Mouse (Mus musculus) embryonic facial prominence, embryonic 14.5 days (tissue): ENCODE data around the gene Tmem178b. TPM values are rescaled to one million over a fixed set of nuclear protein-coding genes. Genes with fewer than 3 reads are reported as not detected.
A peak's percentile ranks its signal among the peaks of the same experiment; 100 is the strongest.

ENCODE experiments used
- ATAC-seq: fragments of 200-750 bp; cut with Nextera tagmentation; 2 replicates; pipeline ENCODE4 v1.8.0; 2017; ENCODE audit warnings: low read depth, moderate number of reproducible peaks, moderate TSS enrichment
- DNase-seq: peaks from one replicate; pipeline ENCODE4 v3.0.0-alpha.2; 2015; ENCODE audit warnings: low spot score
- H3K27ac ChIP-seq: fragments of 300-500 bp; sonication (generic); replicated peaks from 2 replicates; pipeline ENCODE4 v1.5.1; 2014; ENCODE audit warnings: low read depth, mild to moderate bottlenecking, low read length, moderate library complexity
- H3K27me3 ChIP-seq: fragments of 300-500 bp; sonication (generic); replicated peaks from 2 replicates; pipeline ENCODE4 v1.6.1; 2014; ENCODE audit warnings: low read length; ENCODE audit not compliant: control insufficient read depth, insufficient read depth
- H3K36me3 ChIP-seq: fragments of 300-500 bp; sonication (generic); 2 replicates; pipeline ENCODE4 v1.6.1; 2014; ENCODE audit warnings: low read length, mixed read lengths; ENCODE audit not compliant: control insufficient read depth, insufficient read depth
- H3K4me1 ChIP-seq: fragments of 300-500 bp; sonication (generic); 2 replicates; pipeline ENCODE4 v1.6.1; 2014; ENCODE audit warnings: antibody characterized with exemption, low read length; ENCODE audit not compliant: control insufficient read depth, insufficient read depth
- H3K4me2 ChIP-seq: fragments of 300-500 bp; sonication (generic); 2 replicates; pipeline ENCODE4 v1.6.1; 2014; ENCODE audit warnings: low read depth, mild to moderate bottlenecking, low read length, moderate library complexity, mixed read lengths
- H3K4me3 ChIP-seq: fragments of 300-500 bp; sonication (generic); 2 replicates; pipeline ENCODE4 v1.5.1; 2014; ENCODE audit warnings: low read depth, mild to moderate bottlenecking, low read length
- H3K9ac ChIP-seq: fragments of 300-500 bp; sonication (generic); 2 replicates; pipeline ENCODE4 v1.6.1; 2014; ENCODE audit warnings: low read depth, mild to moderate bottlenecking, low read length, moderate library complexity, mixed read lengths
- H3K9me3 ChIP-seq: fragments of 300-500 bp; sonication (generic); 2 replicates; pipeline ENCODE4 v1.6.1; 2016; ENCODE audit warnings: low read length; ENCODE audit not compliant: control insufficient read depth
- whole genome bisulfite sequencing: fragments of 180-500 bp; shearing (Covaris S2); extraction: QIAGEN DNeasy Blood & Tissue Kit; methylation state at CpG from one replicate; pipeline ENCODE4 v1.1.7; 2014; 5-methylcytosine and 5-hydroxymethylcytosine counted together
- polyA plus RNA-seq: library from polyadenylated mRNA; unstranded; fragments of >200 nt; fragmentation: Nextera tagmentation; extraction: Ambion mirVana; gene quantifications from 2 replicates; pipeline ENCODE4 v1.2.1, GENCODE M21; 2014

Gene Tmem178b
- polyA plus RNA-seq, 1 experiment from 2014 or later = 2.6 TPM

DNA sequence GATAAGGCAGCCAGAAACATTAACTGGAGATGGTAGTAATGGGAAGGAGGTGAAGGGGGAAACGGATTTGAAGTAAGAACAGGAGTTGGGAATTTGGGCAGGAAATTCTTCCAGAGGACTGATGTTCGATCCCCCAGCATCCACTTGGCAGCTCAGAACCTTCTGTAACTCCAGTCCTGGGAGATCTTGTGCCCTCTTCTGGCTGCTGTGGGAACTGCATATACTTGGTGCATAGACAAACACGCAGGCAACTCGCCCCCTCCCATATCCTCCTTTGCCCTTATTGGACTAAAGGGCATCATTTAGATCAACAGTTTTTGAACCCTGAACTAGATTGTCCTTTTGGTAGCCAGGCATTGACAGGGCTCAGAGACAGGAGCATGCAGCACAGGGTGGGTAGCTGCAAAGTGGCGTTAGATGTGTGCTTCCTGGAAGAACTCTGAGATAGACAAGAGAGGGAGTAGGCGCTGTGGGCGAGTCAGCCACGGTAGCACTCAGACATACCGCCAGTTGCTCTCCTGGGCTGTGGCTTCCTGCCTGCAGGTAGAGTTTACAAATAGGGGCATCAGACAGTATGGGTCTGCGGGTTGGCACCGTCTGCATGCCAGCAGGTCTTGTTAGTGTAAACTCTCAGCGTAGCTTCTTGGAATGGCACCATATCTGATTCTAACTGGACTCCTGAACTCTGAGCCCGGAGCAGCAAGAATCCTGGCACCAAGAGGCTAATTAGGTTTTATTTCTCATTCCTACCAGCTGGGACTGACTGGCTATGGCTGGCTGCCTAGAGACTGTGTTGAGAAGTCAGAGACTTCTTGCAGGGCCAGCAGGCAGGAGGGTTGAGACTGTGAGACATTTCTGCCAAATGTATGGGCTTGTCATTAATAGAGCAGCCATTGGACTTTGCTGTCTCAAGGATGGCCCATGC is 364.0 kb downstream of the Tmem178b start:
- Histone ChIP-seq H3K27ac (no peak overlapping the region), H3K9me3 (no peaks in the 10 kb centered on the region), H3K4me2 (no peak overlapping the region), H3K27me3 (no peaks in the 10 kb centered on the region), H3K36me3 (no peaks in the 10 kb centered on the region), H3K9ac (no peak overlapping the region), H3K4me3 (no peak overlapping the region), H3K4me1 (no peaks in the 10 kb centered on the region)
- DNase-seq = no peak
- ATAC-seq = no peak
- WGBS = 64% methylated on average over 13 of the region's 13 CpGs

DNA sequence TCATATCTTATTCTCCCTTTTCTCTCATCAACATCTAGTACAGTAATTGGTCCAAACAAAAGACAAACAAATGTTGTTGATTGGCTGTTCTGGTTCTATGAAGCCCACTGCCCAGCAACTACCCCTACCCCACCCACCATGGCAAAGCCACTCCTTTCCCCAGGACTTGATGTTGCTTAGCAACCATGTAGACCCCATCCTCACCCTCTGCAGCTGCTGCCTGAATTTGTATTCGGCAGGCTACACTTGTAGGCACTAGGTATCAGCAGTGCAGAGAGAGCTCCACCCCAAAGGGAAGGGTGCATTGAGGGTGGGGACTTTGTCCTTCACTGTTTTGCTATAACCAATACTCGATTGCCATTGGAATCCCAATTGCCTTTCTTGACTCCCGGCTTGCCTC is 365.8 kb downstream of the Tmem178b start:
- H3K9ac ChIP-seq = no peak overlapping the region
- H3K36me3 ChIP-seq = no peaks in the 10 kb centered on the region
- no peaks in the 10 kb centered on the region for H3K9me3 ChIP-seq
- no peak for ATAC-seq
- no peak overlapping the region for H3K27ac ChIP-seq
- H3K4me2 ChIP-seq = no peak overlapping the region
- H3K4me1 ChIP-seq = no peaks in the 10 kb centered on the region
- H3K4me3 ChIP-seq = no peak overlapping the region
- no peaks in the 10 kb centered on the region for H3K27me3 ChIP-seq
- 64% methylated on average over 3 of the region's 3 CpGs for WGBS
- no peak for DNase-seq

DNA sequence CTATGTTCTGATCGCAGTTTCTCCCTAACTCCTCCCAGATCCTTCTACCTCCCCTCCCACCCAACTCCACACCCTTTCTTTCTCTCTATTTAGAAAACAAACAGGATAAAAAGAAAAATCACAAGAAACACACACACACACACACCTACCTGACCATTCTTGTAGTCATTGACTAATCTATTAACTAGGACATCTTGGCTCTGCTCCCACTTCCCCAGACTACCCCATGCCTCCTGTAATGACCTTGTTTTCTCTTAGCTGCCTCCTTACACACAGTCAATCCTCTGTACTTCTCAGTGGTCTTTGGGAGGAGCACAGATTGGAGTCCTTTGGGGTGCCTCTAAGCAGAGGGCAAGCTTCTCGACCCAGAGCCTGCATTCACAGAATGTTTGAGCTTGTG is 367.6 kb downstream of the Tmem178b start:
- ATAC-seq = no peak
- 67% methylated on average over 2 of the region's 2 CpGs for WGBS

DNA sequence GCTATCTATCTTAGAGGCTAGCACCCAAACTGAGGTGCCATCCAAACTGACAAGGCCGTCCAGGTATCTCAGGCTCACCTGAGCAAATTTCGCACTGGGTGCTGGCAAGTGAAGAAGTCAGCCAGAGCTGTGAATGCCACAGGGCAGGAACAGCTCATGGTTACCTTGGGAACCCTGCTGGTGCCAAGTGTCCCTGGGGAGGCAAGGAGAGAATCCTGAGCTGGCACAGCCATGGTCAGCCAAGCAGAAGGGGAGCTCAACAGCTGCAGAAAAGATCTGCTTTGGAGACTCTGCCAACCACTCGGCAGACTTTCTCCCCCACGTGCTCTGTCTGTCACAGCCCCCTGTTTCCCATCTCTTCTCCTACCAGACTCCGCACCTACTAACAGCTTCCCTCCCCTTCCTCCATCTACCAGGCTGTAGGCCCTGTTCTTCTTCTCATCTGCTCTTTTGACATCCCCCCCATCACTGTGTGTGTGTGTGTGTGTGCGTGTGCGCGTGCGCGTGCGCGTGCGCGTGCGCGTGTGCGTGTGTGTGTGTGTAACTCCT is 374.4 kb downstream of the Tmem178b start:
- H3K4me1 ChIP-seq = no peaks in the 10 kb centered on the region
- no peaks in the 10 kb centered on the region for H3K27me3 ChIP-seq
- DNase-seq = no peak
- H3K4me2 ChIP-seq = no peak overlapping the region
- no peak overlapping the region for H3K9ac ChIP-seq
- WGBS = 91% methylated on average over 16 of the region's 17 CpGs
- no peak overlapping the region for H3K4me3 ChIP-seq
- H3K9me3 ChIP-seq = no peaks in the 10 kb centered on the region
- no peaks in the 10 kb centered on the region for H3K36me3 ChIP-seq
- H3K27ac ChIP-seq = no peak overlapping the region
- no peak for ATAC-seq

More for the DNA sequence above, 367.6 kb downstream of the Tmem178b start:
- Histone ChIP-seq H3K9me3 (no peaks in the 10 kb centered on the region), H3K27ac (no peak overlapping the region), H3K36me3 (no peaks in the 10 kb centered on the region), H3K9ac (no peak overlapping the region), H3K4me3 (no peak overlapping the region), H3K27me3 (no peaks in the 10 kb centered on the region), H3K4me2 (no peak overlapping the region), H3K4me1 (no peaks in the 10 kb centered on the region)
- no peak for DNase-seq

DNA sequence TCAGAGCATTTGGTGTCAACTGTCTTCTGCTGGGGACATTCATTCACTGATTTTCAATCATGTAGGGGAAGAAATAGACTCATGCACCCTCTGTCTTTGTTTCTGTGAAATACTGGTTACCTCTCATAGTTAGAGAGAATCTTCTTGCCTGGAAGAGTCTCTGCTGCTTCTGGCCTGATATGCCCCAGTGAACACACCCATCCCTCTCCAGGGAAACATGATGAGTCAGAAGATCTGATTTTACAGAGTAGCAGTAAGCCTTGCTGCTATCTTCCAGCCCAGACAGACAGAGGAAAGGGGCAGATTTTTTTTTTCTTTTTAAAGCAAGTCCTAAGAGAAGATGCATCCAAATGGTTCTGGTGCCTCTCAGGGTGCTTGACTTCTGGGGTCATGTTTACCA is 376.9 kb downstream of the Tmem178b start:
- DNase-seq = no peak

DNA sequence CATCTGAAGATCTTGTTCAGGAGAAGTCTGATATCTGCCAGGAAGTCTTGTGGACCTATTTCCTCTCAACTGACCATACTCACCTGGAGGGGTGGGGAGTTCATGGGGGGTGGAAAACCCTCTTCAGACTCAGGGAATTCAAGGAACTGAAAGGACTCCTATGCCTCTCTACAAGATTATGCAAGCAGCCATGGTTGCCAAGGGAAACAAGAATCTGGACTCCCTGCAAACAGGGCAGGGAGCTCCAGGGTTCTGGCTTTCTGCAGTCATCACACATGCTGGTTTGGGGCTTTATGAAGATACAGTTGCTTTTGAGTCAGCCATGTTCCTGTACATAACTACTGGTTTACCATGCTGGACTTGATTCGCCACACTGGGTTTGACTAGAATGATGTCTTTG is 390.6 kb downstream of the Tmem178b start:
- Histone ChIP-seq H3K9me3 (no peaks in the 10 kb centered on the region), H3K27ac (no peak overlapping the region), H3K4me3 (no peak overlapping the region), H3K27me3 (no peaks in the 10 kb centered on the region), H3K36me3 (no peaks in the 10 kb centered on the region), H3K4me2 (no peak overlapping the region), H3K4me1 (no peaks in the 10 kb centered on the region), H3K9ac (no peak overlapping the region)
- ATAC-seq (no peak), DNase-seq (no peak)
- WGBS = 93% methylated on average over 1 of the region's 1 CpGs

More for the DNA sequence above, 376.9 kb downstream of the Tmem178b start:
- no peaks in the 10 kb centered on the region for H3K4me1 ChIP-seq
- no peaks in the 10 kb centered on the region for H3K36me3 ChIP-seq
- H3K27ac ChIP-seq = no peak overlapping the region
- ATAC-seq = no peak
- no peak overlapping the region for H3K4me2 ChIP-seq
- H3K9ac ChIP-seq = no peak overlapping the region
- no peak overlapping the region for H3K4me3 ChIP-seq
- H3K9me3 ChIP-seq = no peaks in the 10 kb centered on the region
- no peaks in the 10 kb centered on the region for H3K27me3 ChIP-seq

DNA sequence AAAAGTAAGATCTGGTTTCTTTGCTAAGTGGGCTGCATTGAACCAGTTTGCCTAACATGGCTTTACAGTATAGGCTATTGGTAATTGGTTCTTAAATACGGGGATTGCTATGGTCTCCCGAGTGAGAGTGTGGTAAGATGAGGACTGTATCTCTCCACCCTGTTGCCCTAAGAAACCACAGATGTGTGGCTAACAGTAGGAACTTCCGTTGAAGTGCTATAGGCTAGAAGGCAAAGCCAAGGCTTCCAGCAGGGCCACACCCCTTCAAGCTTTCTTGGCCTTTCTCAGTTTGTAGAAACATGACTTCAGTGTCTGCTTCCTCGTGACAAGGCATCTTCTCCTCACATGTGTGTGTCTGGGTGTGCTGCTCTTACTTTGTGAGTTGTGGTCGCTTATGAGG is 427.6 kb downstream of the Tmem178b start:
- H3K36me3 ChIP-seq = no peaks in the 10 kb centered on the region
- no peak overlapping the region for H3K9ac ChIP-seq
- no peak overlapping the region for H3K27ac ChIP-seq
- no peaks in the 10 kb centered on the region for H3K4me1 ChIP-seq
- 71% methylated on average over 5 of the region's 5 CpGs for WGBS
- no peaks in the 10 kb centered on the region for H3K27me3 ChIP-seq
- H3K4me3 ChIP-seq = no peak overlapping the region
- no peak overlapping the region for H3K4me2 ChIP-seq
- no peaks in the 10 kb centered on the region for H3K9me3 ChIP-seq
- ATAC-seq (no peak), DNase-seq (no peak)

DNA sequence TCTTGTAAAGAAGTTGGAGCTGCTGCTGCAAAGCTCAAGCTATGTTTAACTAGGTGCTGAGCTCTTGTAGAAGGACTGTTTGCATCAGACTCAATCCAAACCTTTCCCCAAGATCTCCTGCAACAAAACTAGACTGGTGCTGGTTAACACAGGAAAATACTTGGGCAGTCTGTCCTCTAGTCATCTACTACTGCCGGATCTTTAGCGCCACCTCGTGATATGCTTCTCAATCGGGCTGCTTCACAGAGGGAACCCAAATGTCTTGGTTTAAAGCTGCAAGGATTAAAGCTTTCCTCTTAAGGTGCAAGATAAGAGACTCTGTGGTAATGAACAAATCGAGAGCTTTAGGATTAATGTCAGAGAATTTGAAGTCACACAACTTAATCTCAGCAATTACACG is 430.3 kb downstream of the Tmem178b start:
- 17% methylated on average over 6 of the region's 6 CpGs for WGBS
- H3K9ac ChIP-seq = no peak overlapping the region
- H3K4me1 ChIP-seq = no peaks in the 10 kb centered on the region
- no peak for ATAC-seq
- no peaks in the 10 kb centered on the region for H3K36me3 ChIP-seq
- H3K9me3 ChIP-seq = no peaks in the 10 kb centered on the region
- no peak overlapping the region for H3K27ac ChIP-seq
- no peaks in the 10 kb centered on the region for H3K27me3 ChIP-seq
- no peak overlapping the region for H3K4me3 ChIP-seq
- H3K4me2 ChIP-seq = no peak overlapping the region
- DNase-seq = peak; percentile 51
